In genomic region chr6:83715461-83716196, GRCm38 (mm10) we compare ENCODE assay signal across 18 mouse cellular contexts. TPM values are rescaled to one million over a fixed set of nuclear protein-coding genes. Genes with fewer than 3 reads are reported as not detected.
A peak's percentile ranks its signal among the peaks of the same experiment; 100 is the strongest.
DNase-seq lines count a peak whose midpoint lies in the region; ATAC-seq lines count a peak whose summit lies in the region.
"Had no signal": no experiment of that assay in that cellular context is flagged by ENCODE, and none has a peak within 500 bp of the region (broad histone marks: within the 10 kb centered on the region; RNA-seq: fewer than 3 reads in every experiment).

No protein-coding gene starts in this region.

- H3K9ac ChIP-seq in hindbrain, embryonic 11.5 days (ENCODE audit: low read depth, low read length), result no peak overlapping the region
- no peak overlapping the region for H3K9ac ChIP-seq in hindbrain, embryonic 13.5 days

- no peak overlapping the region for H3K4me2 ChIP-seq in hindbrain, embryonic 11.5 days (replicated peaks; ENCODE audit: low read depth, low read length)
- no peak overlapping the region for H3K4me2 ChIP-seq in hindbrain, embryonic 13.5 days

- under 1% methylated on average over 30 of the region's 30 CpGs for WGBS in hindbrain, embryonic 11.5 days
- under 1% methylated on average over 30 of the region's 30 CpGs for WGBS in hindbrain, embryonic 13.5 days

- no peaks in the 10 kb centered on the region for H3K9me3 ChIP-seq in hindbrain, embryonic 11.5 days (ENCODE audit: control insufficient read depth, low read length)
- H3K9me3 ChIP-seq in hindbrain, embryonic 13.5 days, result no peaks in the 10 kb centered on the region

- H3K27me3 ChIP-seq in hindbrain, embryonic 11.5 days (ENCODE audit: control insufficient read depth, insufficient read depth, low read length), result peaks cover 86% of the 10 kb centered on the region
- peaks cover 100% of the 10 kb centered on the region for H3K27me3 ChIP-seq in hindbrain, embryonic 13.5 days

- H3K36me3 ChIP-seq in hindbrain, embryonic 11.5 days (ENCODE audit: control insufficient read depth, insufficient read depth, low read length), result no peaks in the 10 kb centered on the region
- no peaks in the 10 kb centered on the region for H3K36me3 ChIP-seq in hindbrain, embryonic 13.5 days

- H3K4me1 ChIP-seq in hindbrain, embryonic 11.5 days (replicated peaks; ENCODE audit: control insufficient read depth, insufficient read depth, low read length), result peaks cover 7% of the 10 kb centered on the region
- H3K4me1 ChIP-seq in hindbrain, embryonic 13.5 days (replicated peaks), result peaks cover 17% of the 10 kb centered on the region

- DNase-seq in embryo, embryonic 10 days (ENCODE audit: low spot score), result peak; percentile 61
- DNase-seq in embryo, embryonic 11 days, result no peak
- peak; percentile 68 for DNase-seq in hindbrain, embryonic 11.5 days (ENCODE audit: low spot score)
- DNase-seq in retina, postnatal 1 day, result peak; percentile 59
- DNase-seq in retina, embryonic 14.5 days (ENCODE audit: low spot score), result no peak
- no peak for DNase-seq in urinary bladder, postnatal 25 days (ENCODE audit: low spot score)
- DNase-seq in gastrocnemius, postnatal 36 days, result no peak
- DNase-seq: kidney, adult 9 months; layer of hippocampus, adult 9-11 months; lung, postnatal 14 days had no signal

- intact Hi-C loops in gastrocnemius, postnatal 36 days (cut with DNase I), result no loop called here

- no peak overlapping the region for H3K27ac ChIP-seq in hindbrain, embryonic 11.5 days (ENCODE audit: low read depth, low read length)
- no peak overlapping the region for H3K27ac ChIP-seq in hindbrain, embryonic 13.5 days
- H3K27ac ChIP-seq: stomach, postnatal 0 days had no signal

- ATAC-seq in hindbrain, embryonic 11.5 days (ENCODE audit: low FRiP score), result no peak
- no peak for ATAC-seq in hindbrain, embryonic 13.5 days (ENCODE audit: low FRiP score)

- no peak overlapping the region for H3K4me3 ChIP-seq in hindbrain, embryonic 11.5 days (ENCODE audit: low read depth, low read length)
- no peak overlapping the region for H3K4me3 ChIP-seq in hindbrain, embryonic 13.5 days

RNA-seq across cellular contexts. Expression of gene Vax2, which starts 4.6 kb away (rescaled TPM):
- polyA plus RNA-seq in hindbrain, embryonic 11.5 days (2014; fragmentation: Nextera tagmentation; extraction: Ambion mirVana), result 0.23 and 0.39 TPM in 2 replicates
- polyA plus RNA-seq in hindbrain, embryonic 13.5 days (2015; fragmentation: Nextera tagmentation; extraction: Ambion mirVana), result not detected in 2 replicates
- not detected for total RNA-seq in gastrocnemius, postnatal 36 days (2021)
- total RNA-seq: adrenal gland, adult 18-20 months; gastrocnemius, adult 18-20 months; hematopoietic stem cell, adult 5-6 weeks; left cerebral cortex, postnatal 4 days; monocyte, adult 5-6 weeks had no signal
- polyA plus RNA-seq: stomach, postnatal 0 days had no signal

RNA-seq across cellular contexts. Expression of gene Atp6v1b1, which starts 27.2 kb away (rescaled TPM):
- polyA plus RNA-seq in hindbrain, embryonic 11.5 days (2014; fragmentation: Nextera tagmentation; extraction: Ambion mirVana), result 0.15 TPM in 1 of 2 replicates, not detected in the other
- not detected in 2 replicates for polyA plus RNA-seq in hindbrain, embryonic 13.5 days (2015; fragmentation: Nextera tagmentation; extraction: Ambion mirVana)
- not detected for total RNA-seq in gastrocnemius, postnatal 36 days (2021)
- total RNA-seq: adrenal gland, adult 18-20 months; gastrocnemius, adult 18-20 months; hematopoietic stem cell, adult 5-6 weeks; MEL; monocyte, adult 5-6 weeks had no signal

RNA-seq across cellular contexts. Expression of gene Cd207, which starts 38.0 kb away (rescaled TPM):
- not detected in 2 replicates for polyA plus RNA-seq in hindbrain, embryonic 11.5 days (2014; fragmentation: Nextera tagmentation; extraction: Ambion mirVana)
- polyA plus RNA-seq in hindbrain, embryonic 13.5 days (2015; fragmentation: Nextera tagmentation; extraction: Ambion mirVana), result not detected in 2 replicates
- total RNA-seq in gastrocnemius, postnatal 36 days (2021), result under 1 TPM in 1 of 2 experiments, not detected in 1; 0.18 TPM
- total RNA-seq: gastrocnemius, adult 18-20 months; hematopoietic stem cell, adult 5-6 weeks; left cerebral cortex, postnatal 4 days; MEL; monocyte, adult 5-6 weeks had no signal
- polyA plus RNA-seq: stomach, postnatal 0 days had no signal

RNA-seq across cellular contexts. Expression of gene Ankrd53, which starts 46.8 kb away (rescaled TPM):
- polyA plus RNA-seq in hindbrain, embryonic 11.5 days (2014; fragmentation: Nextera tagmentation; extraction: Ambion mirVana), result 0.12 TPM in 1 of 2 replicates, not detected in the other
- 0.19 and 0.21 TPM in 2 replicates for polyA plus RNA-seq in hindbrain, embryonic 13.5 days (2015; fragmentation: Nextera tagmentation; extraction: Ambion mirVana)
- total RNA-seq in gastrocnemius, postnatal 36 days (2021), result not detected
- total RNA-seq: gastrocnemius, adult 18-20 months; hematopoietic stem cell, adult 5-6 weeks; left cerebral cortex, postnatal 4 days; MEL; monocyte, adult 5-6 weeks had no signal
- polyA plus RNA-seq: stomach, postnatal 0 days had no signal

RNA-seq across cellular contexts. Expression of gene Clec4f, which starts 59.6 kb away (rescaled TPM):
- not detected in 2 replicates for polyA plus RNA-seq in hindbrain, embryonic 11.5 days (2014; fragmentation: Nextera tagmentation; extraction: Ambion mirVana)
- polyA plus RNA-seq in hindbrain, embryonic 13.5 days (2015; fragmentation: Nextera tagmentation; extraction: Ambion mirVana), result not detected in 2 replicates
- not detected for total RNA-seq in gastrocnemius, postnatal 36 days (2021)
- total RNA-seq: adrenal gland, adult 18-20 months; gastrocnemius, adult 18-20 months; hematopoietic stem cell, adult 5-6 weeks; MEL; monocyte, adult 5-6 weeks had no signal

Comparison
In these comparisons a context has a peak if more than half of its experiments do, and no peak if none do; other contexts are left out.
1. DNase-seq: peak in embryo, embryonic 10 days (single experiment), hindbrain, embryonic 11.5 days (single experiment) and retina, postnatal 1 day (single experiment); none in embryo, embryonic 11 days (single experiment), retina, embryonic 14.5 days (single experiment), urinary bladder, postnatal 25 days (single experiment) and gastrocnemius, postnatal 36 days (0 of 2).